ENCODE assay signal across 8 mouse cellular contexts in the genomic region with DNA sequence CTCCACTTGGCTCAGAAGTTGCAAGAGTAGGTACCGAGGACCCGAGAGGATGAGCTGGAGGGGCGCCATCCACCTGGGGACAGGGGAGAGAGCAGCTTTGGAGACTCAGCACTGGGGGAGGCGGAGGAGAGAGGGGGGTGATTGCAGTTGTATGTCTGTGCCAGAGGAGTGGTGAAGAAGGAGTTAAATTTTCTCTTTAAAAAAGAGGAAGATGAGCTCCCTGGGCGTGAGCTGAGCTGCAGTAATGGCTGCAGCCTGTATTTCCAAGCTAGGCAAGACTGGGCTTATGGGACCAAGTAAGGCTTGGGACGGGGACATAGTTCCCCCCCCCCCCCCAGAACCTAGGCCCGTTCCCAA. TPM values are rescaled to one million over a fixed set of nuclear protein-coding genes. Genes with fewer than 3 reads are reported as not detected.
DNase-seq lines count a peak whose midpoint lies in the region; ATAC-seq and TF ChIP-seq lines count a peak whose summit lies in the region.

No protein-coding gene starts in this region.

- H3K4me2 ChIP-seq in kidney, postnatal 0 days (ENCODE audit: low read length) = peak overlapping the region; percentile 77
- H3K4me2 ChIP-seq in embryonic facial prominence, embryonic 11.5 days (ENCODE audit: low read depth, low read length) = peak overlapping the region; percentile 83
- peak overlapping the region; percentile 76 for H3K4me2 ChIP-seq in intestine, embryonic 15.5 days (replicated peaks)
- peak overlapping the region; percentile 91 for H3K4me2 ChIP-seq in midbrain, postnatal 0 days (ENCODE audit: low read depth, low read length, poor library complexity, severe bottlenecking)

- WGBS in kidney, postnatal 0 days = 2% methylated on average over 7 of the region's 7 CpGs
- WGBS in embryonic facial prominence, embryonic 11.5 days = 2% methylated on average over 7 of the region's 7 CpGs
- 4% methylated on average over 7 of the region's 7 CpGs for WGBS in intestine, embryonic 15.5 days
- 3% methylated on average over 7 of the region's 7 CpGs for WGBS in midbrain, postnatal 0 days

- no peaks in the 10 kb centered on the region for H3K9me3 ChIP-seq in kidney, postnatal 0 days (replicated peaks; ENCODE audit: low read length)
- H3K9me3 ChIP-seq in embryonic facial prominence, embryonic 11.5 days (replicated peaks; ENCODE audit: control insufficient read depth, low read length) = no peaks in the 10 kb centered on the region
- H3K9me3 ChIP-seq in intestine, embryonic 15.5 days = no peaks in the 10 kb centered on the region
- no peaks in the 10 kb centered on the region for H3K9me3 ChIP-seq in midbrain, postnatal 0 days (ENCODE audit: low read length)

- peak overlapping the region; percentile 95 for H3K9ac ChIP-seq in kidney, postnatal 0 days (ENCODE audit: low read depth, low read length)
- H3K9ac ChIP-seq in embryonic facial prominence, embryonic 11.5 days (replicated peaks; ENCODE audit: low read length) = peak overlapping the region; percentile 87
- peak overlapping the region; percentile 98 for H3K9ac ChIP-seq in intestine, embryonic 15.5 days
- H3K9ac ChIP-seq in midbrain, postnatal 0 days (replicated peaks; ENCODE audit: low read length, poor library complexity, severe bottlenecking) = peak overlapping the region; percentile 93

- H3K4me1 ChIP-seq in kidney, postnatal 0 days (replicated peaks; ENCODE audit: insufficient read depth, low read length) = 0 out of 2 replicates have a peak, but pooled peaks cover 6% of the 10 kb centered on the region
- 0 out of 2 replicates have a peak, but pooled peaks cover 3% of the 10 kb centered on the region for H3K4me1 ChIP-seq in embryonic facial prominence, embryonic 11.5 days (ENCODE audit: control insufficient read depth, insufficient read depth, low read length)
- peaks cover 29% of the 10 kb centered on the region for H3K4me1 ChIP-seq in intestine, embryonic 15.5 days (replicated peaks)
- peaks cover 18% of the 10 kb centered on the region for H3K4me1 ChIP-seq in midbrain, postnatal 0 days (ENCODE audit: insufficient read depth, low read length)

- no peak for TF ChIP-seq CTCF in kidney, postnatal 0 days (IDR thresholded peaks at IDR 0.05; ENCODE audit: low read depth)
- TF ChIP-seq CTCF in midbrain, postnatal 0 days (IDR thresholded peaks at IDR 0.05) = no peak; the same call in 1 of the 2 replicates

- peak overlapping the region; percentile 99 for H3K4me3 ChIP-seq in kidney, postnatal 0 days (replicated peaks; ENCODE audit: low read depth, low read length)
- H3K4me3 ChIP-seq in embryonic facial prominence, embryonic 11.5 days (ENCODE audit: low read depth, low read length) = peak overlapping the region; percentile 90
- H3K4me3 ChIP-seq in intestine, embryonic 15.5 days (replicated peaks) = peak overlapping the region; percentile 96
- peak overlapping the region; percentile 78 for H3K4me3 ChIP-seq in midbrain, postnatal 0 days (ENCODE audit: low read depth, low read length)

- no peaks in the 10 kb centered on the region for H3K36me3 ChIP-seq in kidney, postnatal 0 days (ENCODE audit: insufficient read depth, low read length)
- H3K36me3 ChIP-seq in embryonic facial prominence, embryonic 11.5 days (replicated peaks; ENCODE audit: control insufficient read depth, insufficient read depth, low read depth, low read length) = no peaks in the 10 kb centered on the region
- H3K36me3 ChIP-seq in intestine, embryonic 15.5 days = no peaks in the 10 kb centered on the region; the same call in 1 of the 2 replicates
- peaks cover 8% of the 10 kb centered on the region; the same call in 1 of the 2 replicates for H3K36me3 ChIP-seq in midbrain, postnatal 0 days (ENCODE audit: insufficient read depth, low read length)

- peak; percentile 47 for DNase-seq in kidney, postnatal 0 days (ENCODE audit: low spot score)
- DNase-seq in kidney, adult 18-20 months = no peak
- DNase-seq in embryonic facial prominence, embryonic 11.5 days (ENCODE audit: low spot score) = peak; percentile 45
- no peak for DNase-seq in midbrain, postnatal 0 days (ENCODE audit: low spot score)
- no peak for DNase-seq in urinary bladder, adult 18-20 months (ENCODE audit: low spot score in 2 of 2)
- DNase-seq in cerebellum, adult 8-10 months = no peak
- DNase-seq in MN1 (ENCODE audit: low spot score) = no peak

- peak overlapping the region; percentile 91 for H3K27ac ChIP-seq in kidney, postnatal 0 days
- no peak overlapping the region for H3K27ac ChIP-seq in embryonic facial prominence, embryonic 11.5 days (replicated peaks; ENCODE audit: low read depth, low read length)
- H3K27ac ChIP-seq in intestine, embryonic 15.5 days = peak overlapping the region; percentile 90
- peak overlapping the region; percentile 96 for H3K27ac ChIP-seq in midbrain, postnatal 0 days (ENCODE audit: low read depth, low read length)

- no peaks in the 10 kb centered on the region for H3K27me3 ChIP-seq in kidney, postnatal 0 days (ENCODE audit: insufficient read depth, low read length)
- no peaks in the 10 kb centered on the region for H3K27me3 ChIP-seq in embryonic facial prominence, embryonic 11.5 days (ENCODE audit: control insufficient read depth, insufficient read depth, low read length)
- peaks cover 2% of the 10 kb centered on the region; the same call in 1 of the 2 replicates for H3K27me3 ChIP-seq in intestine, embryonic 15.5 days (replicated peaks)
- H3K27me3 ChIP-seq in midbrain, postnatal 0 days (ENCODE audit: insufficient read depth, low read length) = no peaks in the 10 kb centered on the region

- ATAC-seq in kidney, postnatal 0 days (replicated peaks; ENCODE audit: low FRiP score, low read depth) = no peak; the same call in 1 of the 2 replicates
- ATAC-seq in embryonic facial prominence, embryonic 11.5 days (replicated peaks; ENCODE audit: insufficient number of reproducible peaks, low FRiP score, low TSS enrichment, low read depth) = no peak
- no peak for ATAC-seq in intestine, embryonic 15.5 days
- peak; percentile 22 for ATAC-seq in midbrain, postnatal 0 days (ENCODE audit: low FRiP score)

RNA-seq across cellular contexts. Expression of a gene that starts 1.1 kb away (rescaled TPM):
- 47.4 and 49.3 TPM in 2 replicates for polyA plus RNA-seq in kidney, postnatal 0 days (2015; fragmentation: Nextera tagmentation; extraction: Ambion mirVana)
- 44.2 and 52.2 TPM in 2 replicates for polyA plus RNA-seq in embryonic facial prominence, embryonic 11.5 days (2014; fragmentation: Nextera tagmentation; extraction: Ambion mirVana)
- 60.6 TPM in 2 replicates for polyA plus RNA-seq in intestine, embryonic 15.5 days (2015; fragmentation: Nextera tagmentation; extraction: Ambion mirVana)
- 317 and 384 TPM in 2 replicates for total RNA-seq in midbrain, postnatal 0 days (2014; rRNA removed)
- polyA plus RNA-seq in midbrain, postnatal 0 days (2015; fragmentation: Nextera tagmentation; extraction: Ambion mirVana) = 399 and 418 TPM in 2 replicates

RNA-seq across cellular contexts. Expression of a gene that starts 15.2 kb away (rescaled TPM):
- polyA plus RNA-seq in kidney, postnatal 0 days (2015; fragmentation: Nextera tagmentation; extraction: Ambion mirVana) = 0.38 and 0.42 TPM in 2 replicates
- polyA plus RNA-seq in embryonic facial prominence, embryonic 11.5 days (2014; fragmentation: Nextera tagmentation; extraction: Ambion mirVana) = 0.92 and 1.9 TPM in 2 replicates
- 2.0 TPM in 2 replicates for polyA plus RNA-seq in intestine, embryonic 15.5 days (2015; fragmentation: Nextera tagmentation; extraction: Ambion mirVana)
- total RNA-seq in midbrain, postnatal 0 days (2014; rRNA removed) = 0.05 and 0.24 TPM in 2 replicates
- polyA plus RNA-seq in midbrain, postnatal 0 days (2015; fragmentation: Nextera tagmentation; extraction: Ambion mirVana) = 0.05 and 0.15 TPM in 2 replicates

RNA-seq across cellular contexts. Expression of a gene that starts 19.8 kb away (rescaled TPM):
- polyA plus RNA-seq in kidney, postnatal 0 days (2015; fragmentation: Nextera tagmentation; extraction: Ambion mirVana) = not detected in 2 replicates
- polyA plus RNA-seq in embryonic facial prominence, embryonic 11.5 days (2014; fragmentation: Nextera tagmentation; extraction: Ambion mirVana) = not detected in 2 replicates
- 0.47 and 0.73 TPM in 2 replicates for polyA plus RNA-seq in intestine, embryonic 15.5 days (2015; fragmentation: Nextera tagmentation; extraction: Ambion mirVana)
- 14.1 and 25.7 TPM in 2 replicates for total RNA-seq in midbrain, postnatal 0 days (2014; rRNA removed)
- 8.8 and 12.8 TPM in 2 replicates for polyA plus RNA-seq in midbrain, postnatal 0 days (2015; fragmentation: Nextera tagmentation; extraction: Ambion mirVana)

RNA-seq across cellular contexts. Expression of a gene that starts 42.6 kb away (rescaled TPM):
- 0.83 and 0.88 TPM in 2 replicates for polyA plus RNA-seq in kidney, postnatal 0 days (2015; fragmentation: Nextera tagmentation; extraction: Ambion mirVana)
- 0.77 and 0.93 TPM in 2 replicates for polyA plus RNA-seq in embryonic facial prominence, embryonic 11.5 days (2014; fragmentation: Nextera tagmentation; extraction: Ambion mirVana)
- polyA plus RNA-seq in intestine, embryonic 15.5 days (2015; fragmentation: Nextera tagmentation; extraction: Ambion mirVana) = 0.45 and 0.49 TPM in 2 replicates
- total RNA-seq in midbrain, postnatal 0 days (2014; rRNA removed) = 2.5 and 3.8 TPM in 2 replicates
- 1.9 and 2.1 TPM in 2 replicates for polyA plus RNA-seq in midbrain, postnatal 0 days (2015; fragmentation: Nextera tagmentation; extraction: Ambion mirVana)

Comparison
In these comparisons a context has a peak if more than half of its experiments do, and no peak if none do; other contexts are left out.
1. DNase-seq: peak in kidney, postnatal 0 days (single experiment) and embryonic facial prominence, embryonic 11.5 days (single experiment); none in kidney, adult 18-20 months (single experiment), midbrain, postnatal 0 days (single experiment), urinary bladder, adult 18-20 months (0 of 2), cerebellum, adult 8-10 months (single experiment) and MN1 (single experiment).
2. Peak in every context shown above with its lines, with median percentiles within 50 percentile points of each other: H3K4me2 ChIP-seq, H3K4me3 ChIP-seq and H3K9ac ChIP-seq.